Mouse (Mus musculus) embryo, embryonic 10 days (tissue): Measurements from ENCODE around the gene Ireb2.
A peak's percentile ranks its signal among the peaks of the same experiment; 100 is the strongest.
"Not testable (repeated sequence)": the region's sequence is repeated elsewhere in the genome, so short reads cannot be mapped to it uniquely, and the experiment has no call there.

Source experiments
- DNase-seq: peaks from one replicate; pipeline ENCODE4 v3.0.0-alpha.2; 2015; ENCODE audit warnings: low spot score

Gene Ireb2

GRCm38 (mm10) chr9:54863363-54864281, at the start of gene Ireb2:
TSS of gene Ireb2 (plus strand) at chr9:54863789.
- peak; percentile 95 for DNase-seq

- peak; percentile 59 for DNase-seq
Measured at GRCm38 (mm10) chr9:54816508-54817201, 46.9 kb upstream of the Ireb2 start.

GRCm38 (mm10) chr9:54821442-54822100, 42.0 kb upstream of the Ireb2 start:
- peak; percentile 87 for DNase-seq

GRCm38 (mm10) chr9:54829760-54830159, 33.8 kb upstream of the Ireb2 start:
- DNase-seq: peak; percentile 65

- DNase-seq: peak; percentile 79
Measured at GRCm38 (mm10) chr9:54830624-54831023, 33.0 kb upstream of the Ireb2 start.

GRCm38 (mm10) chr9:54833831-54834230, 29.8 kb upstream of the Ireb2 start:
- DNase-seq: no peak

- not testable (repeated sequence) for DNase-seq
Measured at GRCm38 (mm10) chr9:54835951-54836717, 27.5 kb upstream of the Ireb2 start.

GRCm38 (mm10) chr9:54837835-54838234, 25.8 kb upstream of the Ireb2 start:
- DNase-seq: no peak

GRCm38 (mm10) chr9:54840145-54840544, 23.4 kb upstream of the Ireb2 start:
- no peak for DNase-seq

- DNase-seq: no peak
Measured at GRCm38 (mm10) chr9:54842311-54842710, 21.3 kb upstream of the Ireb2 start.

- peak; percentile 18 for DNase-seq
Measured at GRCm38 (mm10) chr9:54843887-54844286, 19.7 kb upstream of the Ireb2 start.

GRCm38 (mm10) chr9:54844556-54845176, 18.9 kb upstream of the Ireb2 start:
- DNase-seq: no peak

GRCm38 (mm10) chr9:54848203-54848602, 15.4 kb upstream of the Ireb2 start:
- no peak for DNase-seq

GRCm38 (mm10) chr9:54853036-54853435, 10.6 kb upstream of the Ireb2 start:
- DNase-seq: not testable (repeated sequence)

GRCm38 (mm10) chr9:54853619-54854018, 10.0 kb upstream of the Ireb2 start:
- DNase-seq: no peak

- DNase-seq: no peak
Measured at GRCm38 (mm10) chr9:54855638-54856037, 8.0 kb upstream of the Ireb2 start.

- DNase-seq: no peak
Measured at GRCm38 (mm10) chr9:54856121-54856520, 7.5 kb upstream of the Ireb2 start.

- no peak for DNase-seq
Measured at GRCm38 (mm10) chr9:54857474-54857873, 6.1 kb upstream of the Ireb2 start.

GRCm38 (mm10) chr9:54860526-54860925, 3.1 kb upstream of the Ireb2 start:
- no peak for DNase-seq

GRCm38 (mm10) chr9:54878759-54879158, 15.2 kb downstream of the Ireb2 start:
- DNase-seq: no peak

GRCm38 (mm10) chr9:54892111-54892510, 28.5 kb downstream of the Ireb2 start:
- DNase-seq: no peak
